Mouse (Mus musculus): ENCODE measurements around the gene Ccdc85b.

DNA sequence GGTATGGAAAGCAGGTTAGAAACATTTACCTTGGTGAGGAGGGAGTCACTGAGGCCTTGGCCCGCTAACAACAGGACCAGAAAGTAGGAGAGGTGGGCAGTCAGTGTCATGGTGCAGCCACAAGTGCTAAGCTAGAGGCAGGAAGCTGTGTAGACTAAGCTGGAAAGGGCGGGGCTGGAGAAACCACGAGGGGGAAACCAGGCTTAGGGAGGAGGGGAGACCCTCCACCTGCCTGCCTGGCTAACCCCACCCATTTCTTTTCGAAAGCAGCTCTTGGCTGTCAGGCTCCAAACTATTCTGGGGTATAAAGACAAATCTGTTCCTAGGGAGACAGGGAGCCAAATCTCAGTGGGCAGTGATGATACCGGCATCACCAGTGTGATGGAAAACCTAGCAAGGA, 10.7 kb upstream of the Ccdc85b start, which contains the start of gene Ctsw:
- no peak for TF ChIP-seq CTCF (IDR thresholded peaks at IDR 0.05; ENCODE audit: low read depth, low read length)
- no peak for TF ChIP-seq POLR2AphosphoS5 (IDR thresholded peaks at IDR 0.05; ENCODE audit: insufficient replicate concordance, low read depth, low read length)
- no peak for TF ChIP-seq GATA2 (IDR thresholded peaks at IDR 0.05; ENCODE audit: borderline replicate concordance, low read depth, low read length)
- TF ChIP-seq GATA1 (IDR thresholded peaks at IDR 0.05; ENCODE audit: borderline replicate concordance, low read length): no peak
- no peak for TF ChIP-seq TAL1 (conservative IDR thresholded peaks at IDR 0.05; ENCODE audit: low read depth, low read length)

All from G1E (cell line).